25 mouse cellular contexts compared by ENCODE assay signal in genomic region chr3:154174031-154174430, GRCm38 (mm10).
"Had no signal": no experiment of that assay in that cellular context is flagged by ENCODE, and none has a peak within 500 bp of the region (broad histone marks: within the 10 kb centered on the region; RNA-seq: fewer than 3 reads in every experiment).

No protein-coding gene starts in this region.

- H3K9me3 ChIP-seq: heart, embryonic 10.5 days; heart, embryonic 13.5 days; heart, embryonic 15.5 days; hindbrain, embryonic 13.5 days; hindbrain, embryonic 15.5 days; kidney, embryonic 15.5 days; limb, embryonic 13.5 days; limb, embryonic 15.5 days; liver, embryonic 12.5 days had no signal

- H3K36me3 ChIP-seq: heart, embryonic 10.5 days; heart, embryonic 13.5 days; heart, embryonic 15.5 days; hindbrain, embryonic 13.5 days; hindbrain, embryonic 15.5 days; kidney, embryonic 15.5 days; limb, embryonic 13.5 days; limb, embryonic 15.5 days; liver, embryonic 12.5 days had no signal

- H3K9ac ChIP-seq: heart, embryonic 13.5 days; heart, embryonic 15.5 days; hindbrain, embryonic 13.5 days; hindbrain, embryonic 15.5 days; kidney, embryonic 15.5 days; limb, embryonic 13.5 days; limb, embryonic 15.5 days; liver, embryonic 12.5 days had no signal

- H3K27ac ChIP-seq: heart, embryonic 10.5 days; heart, embryonic 13.5 days; heart, embryonic 15.5 days; hindbrain, embryonic 13.5 days; hindbrain, embryonic 15.5 days; hindbrain, postnatal 0 days; kidney, embryonic 15.5 days; kidney, postnatal 0 days; limb, embryonic 13.5 days; limb, embryonic 15.5 days; liver, embryonic 12.5 days had no signal

- ATAC-seq: hindbrain, postnatal 0 days; intestine, embryonic 16.5 days; liver, embryonic 12.5 days had no signal

- H3K4me1 ChIP-seq: heart, embryonic 15.5 days; limb, embryonic 15.5 days had no signal

- H3K27me3 ChIP-seq: heart, embryonic 13.5 days; heart, embryonic 15.5 days; hindbrain, embryonic 13.5 days; hindbrain, embryonic 15.5 days; kidney, embryonic 15.5 days; limb, embryonic 13.5 days; limb, embryonic 15.5 days had no signal

- DNase-seq: gastrocnemius, postnatal 14 days; gastrocnemius, postnatal 36 days; heart, adult 18-20 months; heart, postnatal 14 days; heart, postnatal 36 days; kidney, adult 11 months; kidney, adult 2 months; kidney, adult 9 months; kidney, postnatal 14 days; kidney, postnatal 36 days; layer of hippocampus, adult 9-11 months; layer of hippocampus, postnatal 36 days; left cerebral cortex, postnatal 4 days had no signal

- H3K4me3 ChIP-seq: heart, embryonic 10.5 days; heart, embryonic 13.5 days; heart, embryonic 15.5 days; hindbrain, embryonic 13.5 days; hindbrain, embryonic 15.5 days; kidney, embryonic 15.5 days; limb, embryonic 13.5 days; limb, embryonic 15.5 days; liver, embryonic 12.5 days had no signal

- H3K4me2 ChIP-seq: heart, embryonic 13.5 days; heart, embryonic 15.5 days; hindbrain, embryonic 13.5 days; hindbrain, embryonic 15.5 days; kidney, embryonic 15.5 days; limb, embryonic 13.5 days; limb, embryonic 15.5 days; liver, embryonic 12.5 days had no signal
